Mouse (Mus musculus): ENCODE results near the gene Mak. TPM values are rescaled to one million over a fixed set of nuclear protein-coding genes. Genes with fewer than 3 reads are reported as not detected.

The Mak gene
- polyA plus RNA-seq, 1 experiment from 2014 or later = 0.30 TPM

DNA sequence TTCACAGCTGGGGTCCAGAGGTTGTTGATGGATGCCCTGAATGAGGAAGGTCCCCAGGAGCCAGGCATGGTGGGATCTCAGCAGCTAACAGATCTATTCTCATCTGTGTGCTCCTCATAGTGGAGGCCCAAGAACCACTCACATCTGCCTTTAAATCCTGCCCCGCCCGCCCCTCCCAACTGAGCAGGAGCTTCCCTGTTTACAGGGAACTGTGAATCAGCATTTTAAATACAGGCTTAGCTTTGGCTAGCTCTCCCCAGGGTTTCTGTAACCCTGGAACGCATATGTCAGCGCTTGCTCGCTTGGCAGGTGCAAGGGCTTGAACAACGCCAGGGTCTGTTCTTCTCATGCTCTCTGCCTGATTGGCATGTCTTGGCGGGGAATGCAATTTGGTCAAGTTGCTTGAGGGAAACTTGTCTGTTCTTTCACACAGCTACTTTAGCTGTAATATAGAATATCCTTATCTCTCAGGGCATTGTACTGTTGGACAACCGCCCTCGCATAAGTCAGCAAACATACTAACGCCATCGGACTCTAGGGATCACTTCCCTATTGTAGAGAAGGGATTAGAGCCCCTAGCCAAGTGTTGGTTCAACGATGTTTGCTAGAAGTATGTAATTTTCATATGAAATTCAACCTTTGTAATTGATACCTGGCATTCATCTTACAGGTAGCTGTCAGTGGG, 24.5 kb upstream of the Mak start:
- Histone ChIP-seq H3K9me3 (replicated peaks; ENCODE audit: control insufficient read depth, low read length) (no peaks in the 10 kb centered on the region), H3K9ac (ENCODE audit: low read depth, low read length) (no peak overlapping the region), H3K4me1 (ENCODE audit: control insufficient read depth, insufficient read depth, low read length) (no peaks in the 10 kb centered on the region), H3K4me2 (no peak overlapping the region), H3K27me3 (ENCODE audit: control insufficient read depth, insufficient read depth, low read length) (no peaks in the 10 kb centered on the region; the same call in 1 of the 2 replicates), H3K4me3 (ENCODE audit: low read depth, low read length) (no peak overlapping the region), H3K27ac (ENCODE audit: low read depth, low read length) (peak overlapping the region; percentile 13), H3K36me3 (ENCODE audit: control insufficient read depth, insufficient read depth, low read length) (no peaks in the 10 kb centered on the region)
- 70% methylated on average over 12 of the region's 12 CpGs for WGBS (ENCODE audit: insufficient replicate concordance)
- ATAC-seq (replicated peaks; ENCODE audit: insufficient number of reproducible peaks, low FRiP score, low TSS enrichment) = peak; percentile 78

DNA sequence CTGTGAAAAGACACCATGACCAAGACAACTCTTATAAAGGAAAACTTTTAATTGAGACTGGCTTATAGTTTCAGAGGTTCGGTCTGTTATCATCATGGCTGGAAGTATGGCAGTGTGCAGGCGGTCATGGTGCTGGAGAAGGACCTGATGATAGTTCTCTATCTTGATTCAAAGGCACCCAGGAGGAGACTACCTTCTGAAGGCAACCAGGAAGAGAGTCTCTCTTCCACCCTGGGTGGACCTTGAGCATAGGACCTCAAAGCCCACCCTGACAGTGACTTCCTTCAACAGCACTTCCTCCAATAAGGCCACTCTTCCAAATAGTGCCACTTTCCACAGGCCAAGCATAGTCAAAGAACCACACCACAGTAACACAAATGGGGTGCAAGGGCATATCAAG, 20.5 kb upstream of the Mak start:
- Histone ChIP-seq H3K9ac (ENCODE audit: low read depth, low read length) (no peak overlapping the region), H3K36me3 (ENCODE audit: control insufficient read depth, insufficient read depth, low read length) (no peaks in the 10 kb centered on the region), H3K9me3 (replicated peaks; ENCODE audit: control insufficient read depth, low read length) (no peaks in the 10 kb centered on the region), H3K27me3 (ENCODE audit: control insufficient read depth, insufficient read depth, low read length) (no peaks in the 10 kb centered on the region; the same call in 1 of the 2 replicates), H3K4me1 (ENCODE audit: control insufficient read depth, insufficient read depth, low read length) (0 out of 2 replicates have a peak, but pooled peaks cover 4% of the 10 kb centered on the region), H3K4me2 (no peak overlapping the region), H3K4me3 (ENCODE audit: low read depth, low read length) (no peak overlapping the region), H3K27ac (ENCODE audit: low read depth, low read length) (no peak overlapping the region)
- WGBS (ENCODE audit: insufficient replicate concordance) = 79% methylated on average over 2 of the region's 2 CpGs
- ATAC-seq (replicated peaks; ENCODE audit: insufficient number of reproducible peaks, low FRiP score, low TSS enrichment) = no peak

DNA sequence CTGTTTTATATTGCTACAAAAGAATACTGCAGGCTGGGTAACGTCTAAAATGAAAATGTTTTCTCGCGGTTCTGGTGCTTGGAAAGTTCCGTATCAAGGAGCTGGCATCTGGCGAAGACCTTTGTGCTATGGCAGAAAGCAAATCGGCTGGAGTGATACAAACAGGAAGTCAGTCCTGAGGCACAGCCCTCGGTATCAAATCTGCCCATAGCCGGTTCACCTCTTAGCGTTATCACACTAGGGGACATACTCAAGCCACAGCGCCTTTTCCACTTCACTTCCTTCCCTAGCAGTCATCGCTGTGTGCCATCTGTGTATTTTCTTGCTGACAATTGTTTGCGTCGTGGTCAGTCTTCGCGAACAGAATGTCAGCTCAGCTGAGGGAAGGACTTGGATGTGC, 18.8 kb upstream of the Mak start:
- H3K27me3 ChIP-seq (ENCODE audit: control insufficient read depth, insufficient read depth, low read length) = no peaks in the 10 kb centered on the region
- H3K9ac ChIP-seq (ENCODE audit: low read depth, low read length) = no peak overlapping the region
- H3K9me3 ChIP-seq (replicated peaks; ENCODE audit: control insufficient read depth, low read length) = no peaks in the 10 kb centered on the region
- ATAC-seq (replicated peaks; ENCODE audit: insufficient number of reproducible peaks, low FRiP score, low TSS enrichment) = no peak
- no peak overlapping the region for H3K4me3 ChIP-seq (ENCODE audit: low read depth, low read length)
- H3K27ac ChIP-seq (ENCODE audit: low read depth, low read length) = no peak overlapping the region
- H3K4me2 ChIP-seq = peak overlapping the region; percentile 20; the same call in 1 of the 2 replicates
- H3K36me3 ChIP-seq (ENCODE audit: control insufficient read depth, insufficient read depth, low read length) = no peaks in the 10 kb centered on the region
- WGBS (ENCODE audit: insufficient replicate concordance) = 53% methylated on average over 15 of the region's 15 CpGs
- 0 out of 2 replicates have a peak, but pooled peaks cover 4% of the 10 kb centered on the region for H3K4me1 ChIP-seq (ENCODE audit: control insufficient read depth, insufficient read depth, low read length)

DNA sequence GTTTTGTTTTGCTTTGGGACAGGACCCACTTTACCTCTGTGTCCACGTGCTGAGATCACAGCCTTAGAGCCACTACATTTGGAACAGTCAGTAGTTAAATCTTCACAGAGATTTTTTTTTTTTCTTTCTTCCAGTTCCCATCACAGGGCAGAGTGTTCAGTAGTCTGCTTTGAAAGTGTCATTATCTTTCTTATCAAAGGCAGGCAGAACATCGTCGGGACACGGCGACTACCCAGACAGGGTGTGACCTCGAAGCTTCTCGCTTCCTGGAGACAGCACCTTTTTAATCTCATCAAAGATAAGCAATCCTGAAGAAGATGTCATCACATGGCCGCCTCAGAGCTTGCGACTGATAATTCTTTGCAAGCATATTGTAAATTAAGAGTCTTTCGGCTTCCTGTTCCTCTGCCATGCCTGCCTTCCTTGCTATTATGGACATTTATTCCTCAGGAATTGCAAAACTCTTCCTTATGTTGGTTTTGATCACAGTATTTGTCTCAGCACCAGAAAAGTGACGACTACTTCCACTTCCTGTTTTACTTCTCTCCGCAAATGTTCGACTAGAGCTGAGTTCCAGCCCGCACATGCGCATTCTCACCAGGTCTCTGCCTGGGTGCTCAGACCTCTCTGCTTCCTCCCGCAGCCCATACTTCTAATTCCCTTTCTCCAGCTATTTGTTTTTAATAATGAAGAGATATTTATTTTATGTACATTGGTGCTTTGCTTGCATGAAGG, 18.0 kb upstream of the Mak start:
- H3K36me3 ChIP-seq (ENCODE audit: control insufficient read depth, insufficient read depth, low read length) = no peaks in the 10 kb centered on the region
- 29% methylated on average over 16 of the region's 16 CpGs for WGBS (ENCODE audit: insufficient replicate concordance)

DNA sequence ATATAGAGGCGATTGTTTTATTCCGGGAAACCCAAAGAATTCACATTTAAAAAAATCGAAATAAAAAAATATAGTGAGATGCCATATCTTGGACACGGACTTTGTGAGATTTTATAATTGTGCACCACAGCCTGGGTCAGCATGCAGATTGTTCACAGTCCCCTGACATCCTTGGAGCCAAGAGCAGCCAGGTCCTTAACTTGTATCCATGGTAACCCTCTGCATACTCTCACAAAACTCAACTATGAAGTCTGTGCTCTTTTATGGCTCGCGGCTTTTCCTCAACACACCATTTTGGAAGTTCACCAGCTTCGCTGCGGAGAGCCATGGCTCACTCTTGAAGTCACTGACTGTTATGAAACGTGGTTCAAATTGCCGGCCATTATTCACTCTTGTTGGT, 14.7 kb upstream of the Mak start:
- WGBS (ENCODE audit: insufficient replicate concordance) = 81% methylated on average over 10 of the region's 10 CpGs

More for the DNA sequence above, 18.0 kb upstream of the Mak start:
- no peaks in the 10 kb centered on the region for H3K27me3 ChIP-seq (ENCODE audit: control insufficient read depth, insufficient read depth, low read length)
- no peak for ATAC-seq (replicated peaks; ENCODE audit: insufficient number of reproducible peaks, low FRiP score, low TSS enrichment)
- H3K9ac ChIP-seq (ENCODE audit: low read depth, low read length) = 0 out of 2 replicates have a peak overlapping the region, but pooled peaks have one; percentile 12
- no peaks in the 10 kb centered on the region for H3K9me3 ChIP-seq (replicated peaks; ENCODE audit: control insufficient read depth, low read length)
- 0 out of 2 replicates have a peak, but pooled peaks cover 4% of the 10 kb centered on the region for H3K4me1 ChIP-seq (ENCODE audit: control insufficient read depth, insufficient read depth, low read length)
- H3K27ac ChIP-seq (ENCODE audit: low read depth, low read length) = no peak overlapping the region
- peak overlapping the region; percentile 45 for H3K4me2 ChIP-seq
- H3K4me3 ChIP-seq (ENCODE audit: low read depth, low read length) = no peak overlapping the region

DNA sequence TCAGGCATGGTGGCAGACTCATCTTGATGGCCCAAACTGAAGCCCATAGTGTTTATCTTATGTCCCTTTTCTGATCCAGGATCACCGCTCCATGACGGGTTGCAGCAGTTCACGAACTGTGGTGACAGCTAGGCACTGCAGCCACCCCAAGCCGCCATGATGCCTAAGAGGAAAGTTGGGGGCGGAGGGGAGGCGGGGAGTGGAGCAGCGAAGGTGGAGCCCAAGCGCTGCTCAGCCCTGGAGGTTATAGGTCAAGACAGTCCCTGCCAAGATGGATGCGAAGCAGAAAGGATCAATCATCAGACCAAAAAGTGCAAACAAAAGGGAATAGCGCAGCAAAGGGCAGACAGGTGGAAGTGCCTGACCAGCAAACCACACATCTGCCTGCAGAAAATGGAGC, 11.8 kb upstream of the Mak start:
- no peak for ATAC-seq (replicated peaks; ENCODE audit: insufficient number of reproducible peaks, low FRiP score, low TSS enrichment)
- H3K27me3 ChIP-seq (ENCODE audit: control insufficient read depth, insufficient read depth, low read length) = peaks cover 2% of the 10 kb centered on the region; the same call in 1 of the 2 replicates
- no peaks in the 10 kb centered on the region for H3K4me1 ChIP-seq (ENCODE audit: control insufficient read depth, insufficient read depth, low read length)
- no peak overlapping the region for H3K9ac ChIP-seq (ENCODE audit: low read depth, low read length)
- WGBS (ENCODE audit: insufficient replicate concordance) = 26% methylated on average over 10 of the region's 10 CpGs
- peak overlapping the region; percentile 35 for H3K4me2 ChIP-seq
- no peaks in the 10 kb centered on the region for H3K9me3 ChIP-seq (replicated peaks; ENCODE audit: control insufficient read depth, low read length)
- H3K4me3 ChIP-seq (ENCODE audit: low read depth, low read length) = no peak overlapping the region
- H3K36me3 ChIP-seq (ENCODE audit: control insufficient read depth, insufficient read depth, low read length) = no peaks in the 10 kb centered on the region
- no peak overlapping the region for H3K27ac ChIP-seq (ENCODE audit: low read depth, low read length)

More for the DNA sequence above, 14.7 kb upstream of the Mak start:
- H3K4me2 ChIP-seq = no peak overlapping the region
- 0 out of 2 replicates have a peak, but pooled peaks cover 4% of the 10 kb centered on the region for H3K4me1 ChIP-seq (ENCODE audit: control insufficient read depth, insufficient read depth, low read length)
- no peaks in the 10 kb centered on the region for H3K9me3 ChIP-seq (replicated peaks; ENCODE audit: control insufficient read depth, low read length)
- ATAC-seq (replicated peaks; ENCODE audit: insufficient number of reproducible peaks, low FRiP score, low TSS enrichment) = no peak
- no peak overlapping the region for H3K4me3 ChIP-seq (ENCODE audit: low read depth, low read length)
- H3K27ac ChIP-seq (ENCODE audit: low read depth, low read length) = no peak overlapping the region
- peaks cover 2% of the 10 kb centered on the region; the same call in 1 of the 2 replicates for H3K27me3 ChIP-seq (ENCODE audit: control insufficient read depth, insufficient read depth, low read length)
- no peak overlapping the region for H3K9ac ChIP-seq (ENCODE audit: low read depth, low read length)
- H3K36me3 ChIP-seq (ENCODE audit: control insufficient read depth, insufficient read depth, low read length) = no peaks in the 10 kb centered on the region

DNA sequence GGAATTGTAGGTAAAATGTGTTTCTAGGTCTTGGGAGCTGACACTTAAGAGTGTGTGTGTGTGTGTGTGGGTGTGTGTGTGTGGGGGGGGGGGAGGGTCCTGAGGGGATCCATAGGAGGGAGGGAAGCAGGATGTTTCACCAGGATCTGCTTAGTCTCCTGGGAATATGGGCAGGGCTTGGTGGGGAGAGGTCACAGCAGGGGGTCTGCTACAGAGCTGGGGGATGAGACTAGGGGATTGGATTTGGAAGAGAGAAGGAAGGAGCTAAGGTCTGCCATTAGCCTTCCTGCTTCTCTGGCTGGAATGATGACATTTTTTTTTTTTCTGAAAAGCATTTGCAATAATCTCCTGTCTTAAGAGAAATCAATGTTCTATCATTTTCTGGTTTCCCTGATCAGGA, 9.2 kb upstream of the Mak start:
- H3K27me3 ChIP-seq (ENCODE audit: control insufficient read depth, insufficient read depth, low read length) = peaks cover 2% of the 10 kb centered on the region; the same call in 1 of the 2 replicates
- H3K4me2 ChIP-seq = no peak overlapping the region
- H3K4me1 ChIP-seq (ENCODE audit: control insufficient read depth, insufficient read depth, low read length) = no peaks in the 10 kb centered on the region
- no peak overlapping the region for H3K9ac ChIP-seq (ENCODE audit: low read depth, low read length)
- no peak overlapping the region for H3K4me3 ChIP-seq (ENCODE audit: low read depth, low read length)
- H3K27ac ChIP-seq (ENCODE audit: low read depth, low read length) = no peak overlapping the region
- no peaks in the 10 kb centered on the region for H3K9me3 ChIP-seq (replicated peaks; ENCODE audit: control insufficient read depth, low read length)
- H3K36me3 ChIP-seq (ENCODE audit: control insufficient read depth, insufficient read depth, low read length) = no peaks in the 10 kb centered on the region
- ATAC-seq (replicated peaks; ENCODE audit: insufficient number of reproducible peaks, low FRiP score, low TSS enrichment) = no peak

DNA sequence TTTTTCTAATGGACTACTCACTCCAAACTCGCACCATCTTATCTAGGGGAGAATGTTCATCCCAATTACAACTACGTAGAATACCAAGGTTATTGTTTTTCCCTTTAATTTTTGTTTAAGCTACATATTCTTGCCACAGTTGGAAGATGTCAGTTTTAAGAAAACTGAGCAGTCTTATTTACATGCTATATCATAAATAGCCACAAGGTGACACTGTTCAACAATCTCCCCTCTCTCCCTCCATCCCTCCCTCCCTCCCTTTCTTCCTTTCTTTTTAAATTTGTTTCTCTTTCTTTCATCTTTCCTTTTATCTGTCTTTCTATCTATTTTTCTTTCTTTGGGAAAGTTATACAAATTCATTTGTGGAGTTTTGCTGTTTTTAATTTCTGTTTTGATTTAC, 5.6 kb upstream of the Mak start:
- no peak overlapping the region for H3K9ac ChIP-seq (ENCODE audit: low read depth, low read length)
- no peaks in the 10 kb centered on the region for H3K36me3 ChIP-seq (ENCODE audit: control insufficient read depth, insufficient read depth, low read length)
- no peak overlapping the region for H3K4me2 ChIP-seq
- no peaks in the 10 kb centered on the region for H3K4me1 ChIP-seq (ENCODE audit: control insufficient read depth, insufficient read depth, low read length)
- ATAC-seq (replicated peaks; ENCODE audit: insufficient number of reproducible peaks, low FRiP score, low TSS enrichment) = no peak
- 20% methylated on average over 2 of the region's 2 CpGs for WGBS (ENCODE audit: insufficient replicate concordance)
- H3K9me3 ChIP-seq (replicated peaks; ENCODE audit: control insufficient read depth, low read length) = no peaks in the 10 kb centered on the region
- H3K27me3 ChIP-seq (ENCODE audit: control insufficient read depth, insufficient read depth, low read length) = no peaks in the 10 kb centered on the region
- H3K4me3 ChIP-seq (ENCODE audit: low read depth, low read length) = no peak overlapping the region
- no peak overlapping the region for H3K27ac ChIP-seq (ENCODE audit: low read depth, low read length)

Data from heart, embryonic 11.5 days (tissue).